Mouse (Mus musculus) cortical plate, adult 2 months (tissue): ENCODE data around the gene Gm17545. TPM values are rescaled to one million over a fixed set of nuclear protein-coding genes. Genes with fewer than 3 reads are reported as not detected.

Experiments used
- H3K27ac ChIP-seq: fragments of 200-500 bp; 2 replicates; pipeline ENCODE4 v1.5.1; 2012; ENCODE audit warnings: low read length, control low read depth, inconsistent platforms; ENCODE audit not compliant: insufficient read depth
- H3K4me1 ChIP-seq: fragments of 200-500 bp; 2 replicates; pipeline ENCODE4 v1.6.1; 2011; ENCODE audit warnings: low read length; ENCODE audit not compliant: control insufficient read depth, insufficient read depth
- H3K4me3 ChIP-seq: fragments of 200-500 bp; 2 replicates; pipeline ENCODE4 v1.5.1; 2011; ENCODE audit warnings: mild to moderate bottlenecking, low read length, control low read depth; ENCODE audit not compliant: insufficient read depth
- CTCF ChIP-seq: fragments of 200-500 bp; IDR thresholded peaks from 2 replicates; pipeline ENCODE4 v1.5.1; 2011; ENCODE audit warnings: mild to moderate bottlenecking, control low read depth, low read length; ENCODE audit not compliant: insufficient read depth; ENCODE audit errors: extremely low read depth
- POLR2A ChIP-seq: fragments of 200-500 bp; IDR thresholded peaks from 2 replicates; pipeline ENCODE4 v1.6.1; 2011; ENCODE audit warnings: mild to moderate bottlenecking, low read length, control low read depth; ENCODE audit not compliant: insufficient read depth; ENCODE audit errors: extremely low read depth
- polyA plus RNA-seq: library from polyadenylated mRNA; depleted of rRNA; stranded (reverse); fragments of >200 nt; gene quantifications from 2 replicates; pipeline ENCODE4 v1.2.3, GENCODE M21; 2012

Gene Gm17545
- polyA plus RNA-seq, 1 experiment, result not detected

DNA sequence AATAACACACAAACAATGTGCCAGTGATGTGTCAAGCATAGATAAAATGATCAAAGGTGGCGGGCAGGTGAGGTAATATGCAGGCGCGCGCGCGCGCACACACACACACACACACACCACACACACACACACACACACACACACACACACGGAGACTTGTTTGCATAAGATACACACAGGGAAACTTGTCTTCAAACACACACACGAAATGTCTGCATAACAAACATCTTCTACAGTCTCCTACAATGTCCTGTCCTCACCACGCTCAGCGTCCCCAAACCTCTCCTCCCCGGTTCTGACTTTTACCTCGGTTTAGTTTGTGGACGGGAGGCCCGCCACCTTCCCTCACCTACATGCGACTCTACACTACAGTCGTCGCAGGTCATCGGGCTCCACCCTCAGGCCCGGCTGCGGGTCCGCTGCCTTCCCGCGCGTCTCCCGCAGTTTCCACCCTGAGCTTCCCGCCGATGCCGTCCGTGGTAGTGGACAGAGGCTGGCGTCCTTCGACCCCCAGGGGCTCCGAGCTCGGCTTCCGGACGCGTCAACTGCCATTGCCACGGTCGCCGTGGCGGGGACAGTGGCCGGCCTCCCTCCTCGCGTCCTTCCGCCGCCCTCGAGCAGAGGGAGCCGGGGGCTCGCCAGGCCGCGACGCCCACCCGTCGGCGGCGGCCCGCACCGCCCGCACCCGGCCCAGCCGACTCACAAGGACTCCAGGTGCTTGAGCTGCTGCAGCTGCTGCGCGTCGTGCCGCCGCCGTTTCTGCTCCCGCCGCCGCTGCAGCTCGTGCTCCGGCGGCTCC is 13.5 kb downstream of the Gm17545 start:
- H3K4me3 ChIP-seq, result peak overlapping the region; percentile 78
- TF ChIP-seq POLR2A, result no peak
- TF ChIP-seq CTCF, result no peak
- peak overlapping the region; percentile 96 for H3K27ac ChIP-seq
- H3K4me1 ChIP-seq, result 0 out of 2 replicates have a peak, but pooled peaks cover 1% of the 10 kb centered on the region

DNA sequence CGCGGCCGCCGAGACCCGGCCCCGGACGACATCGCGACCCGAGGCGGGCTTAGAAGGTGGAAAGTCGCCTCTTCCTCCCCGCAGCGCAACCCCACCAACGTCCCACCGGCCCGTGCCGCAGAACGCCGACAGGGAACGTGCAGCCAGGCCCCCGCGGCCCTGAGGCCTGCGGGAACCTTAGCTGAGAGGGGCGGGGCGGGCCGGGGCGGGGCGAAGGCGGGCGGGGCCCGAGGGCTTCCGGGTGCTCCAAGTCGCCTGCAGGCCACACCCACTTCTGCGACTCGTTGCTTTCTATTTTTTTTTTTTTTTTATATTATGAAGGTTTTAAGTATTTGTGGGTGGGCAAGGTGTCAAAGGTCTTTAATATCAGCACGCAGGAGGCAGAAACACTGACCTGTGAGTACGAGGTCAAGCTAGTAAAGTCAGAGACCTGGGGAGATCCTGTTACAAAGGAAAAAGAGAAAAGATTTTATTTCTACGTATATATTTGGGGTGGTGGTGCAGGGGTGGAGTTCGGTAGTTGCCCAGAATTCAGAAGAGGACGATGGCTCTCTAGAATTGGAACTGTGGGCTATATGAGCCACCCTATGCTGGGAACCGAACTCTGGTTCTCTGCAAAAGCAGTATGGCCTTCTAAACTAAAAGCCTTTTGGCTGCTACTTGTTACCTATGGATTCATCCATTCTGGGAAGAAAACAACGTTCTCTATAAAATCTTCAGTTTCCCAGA is 14.2 kb downstream of the Gm17545 start:
- peak overlapping the region; percentile 78 for H3K4me3 ChIP-seq
- TF ChIP-seq CTCF, result no peak
- TF ChIP-seq POLR2A, result peak; percentile 68; the same call in 1 of the 2 replicates
- 0 out of 2 replicates have a peak, but pooled peaks cover 1% of the 10 kb centered on the region for H3K4me1 ChIP-seq
- H3K27ac ChIP-seq, result peak overlapping the region; percentile 96

DNA sequence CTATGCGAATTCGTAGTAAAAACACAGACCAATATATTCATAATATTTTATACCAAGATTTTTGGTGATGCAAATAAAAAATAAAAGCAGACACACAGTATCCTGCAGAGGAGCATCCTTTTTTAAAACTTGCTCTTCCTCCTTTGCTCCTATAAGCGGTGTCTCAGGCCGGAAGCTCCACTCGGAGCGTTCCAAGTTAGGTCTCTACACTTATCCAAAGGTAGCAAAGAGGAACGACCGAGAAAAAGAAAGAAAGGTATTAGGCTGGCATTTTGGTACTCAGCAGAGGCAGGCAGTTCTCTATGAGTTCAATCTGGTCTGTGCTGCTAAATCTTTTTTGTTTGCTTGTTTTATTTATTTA is 14.8 kb downstream of the Gm17545 start:
- no peak for TF ChIP-seq CTCF
- Histone ChIP-seq H3K4me1 (0 out of 2 replicates have a peak, but pooled peaks cover 1% of the 10 kb centered on the region), H3K4me3 (no peak overlapping the region; the same call in 1 of the 2 replicates), H3K27ac (no peak overlapping the region)

DNA sequence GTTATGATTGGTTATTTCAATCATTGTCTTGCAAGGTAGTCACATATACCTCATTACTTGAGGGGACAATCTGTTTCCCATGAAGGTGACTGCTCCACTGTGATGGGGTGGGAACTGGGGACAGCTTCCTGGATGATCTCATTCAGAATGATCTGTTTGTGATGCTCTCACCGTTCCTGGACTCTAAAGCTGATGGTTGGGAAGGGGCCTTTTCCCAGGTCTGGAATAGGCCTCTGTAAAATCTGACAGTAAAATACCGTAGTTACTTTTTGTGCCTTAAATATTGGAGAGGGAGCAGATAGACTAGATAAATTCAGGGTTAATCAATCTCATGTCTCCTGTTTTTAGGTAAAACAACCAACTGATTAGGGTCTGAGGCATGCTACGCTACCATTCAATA is 15.6 kb downstream of the Gm17545 start, which contains the start of gene Rp9:
Gene Rp9, minus strand, starts transcription at position 101 of the 400 bp plus-strand sequence.
- Histone ChIP-seq H3K4me3 (peak within 1 kb of the TSS; percentile 78), H3K27ac (no peak within 1 kb of the TSS), H3K4me1 (0 out of 2 replicates have a peak, but pooled peaks cover 1% of the 10 kb centered on the region)
- no peak for TF ChIP-seq POLR2A
- TF ChIP-seq CTCF, result no peak

DNA sequence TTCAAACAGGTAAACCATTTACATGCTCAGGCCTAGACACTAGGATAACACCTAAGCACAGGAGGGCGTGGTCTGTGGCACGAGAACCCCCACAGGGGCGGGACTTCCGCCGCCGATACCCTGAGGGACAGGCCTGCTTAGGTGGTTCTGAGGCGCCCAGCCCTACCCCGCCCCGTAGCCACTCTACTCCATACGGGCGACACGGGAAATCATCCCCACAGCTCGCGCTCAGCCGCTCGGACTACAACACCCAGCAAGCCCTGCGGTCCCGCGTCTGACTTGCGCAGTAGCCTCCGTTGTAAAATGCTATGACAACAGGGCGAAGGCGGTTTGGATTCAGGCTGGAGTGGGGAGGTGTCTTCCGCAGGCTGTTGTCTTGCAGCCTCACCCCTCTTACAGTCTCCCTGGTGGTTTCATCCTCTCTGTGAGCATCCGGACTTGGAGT is 21.4 kb downstream of the Gm17545 start, which contains the start of gene Bbs9:
Gene Bbs9, plus strand, starts transcription at position 292 of the 445 bp plus-strand sequence.
- Histone ChIP-seq H3K4me1 (peaks cover 2% of the 10 kb centered on the region), H3K27ac (no peak within 1 kb of the TSS), H3K4me3 (peak within 1 kb of the TSS; percentile 63)
- TF ChIP-seq CTCF, result no peak
- peak; percentile 87 for TF ChIP-seq POLR2A

DNA sequence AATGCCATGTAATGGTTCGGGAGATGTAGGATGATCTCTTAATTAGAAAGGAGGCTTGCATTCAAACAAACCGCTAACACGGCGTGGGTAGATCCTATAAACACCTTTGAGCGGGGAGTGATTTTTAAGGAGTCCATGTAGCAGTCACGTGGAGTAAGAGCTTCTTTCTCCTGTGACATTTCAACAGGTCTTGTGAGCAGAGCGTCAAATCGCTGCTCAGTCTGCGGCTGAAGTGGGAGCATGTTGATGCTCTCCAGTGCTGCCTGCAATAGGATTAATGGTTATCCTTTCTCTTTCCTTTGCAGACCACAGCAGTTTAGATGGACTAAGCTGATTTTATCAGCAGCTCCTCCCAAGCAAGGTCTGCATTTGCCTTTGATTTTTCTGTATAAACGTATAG is 22.2 kb downstream of the Gm17545 start:
- Histone ChIP-seq H3K4me1 (peaks cover 2% of the 10 kb centered on the region), H3K4me3 (peak overlapping the region; percentile 63), H3K27ac (no peak overlapping the region)
- TF ChIP-seq POLR2A (no peak), CTCF (no peak)

DNA sequence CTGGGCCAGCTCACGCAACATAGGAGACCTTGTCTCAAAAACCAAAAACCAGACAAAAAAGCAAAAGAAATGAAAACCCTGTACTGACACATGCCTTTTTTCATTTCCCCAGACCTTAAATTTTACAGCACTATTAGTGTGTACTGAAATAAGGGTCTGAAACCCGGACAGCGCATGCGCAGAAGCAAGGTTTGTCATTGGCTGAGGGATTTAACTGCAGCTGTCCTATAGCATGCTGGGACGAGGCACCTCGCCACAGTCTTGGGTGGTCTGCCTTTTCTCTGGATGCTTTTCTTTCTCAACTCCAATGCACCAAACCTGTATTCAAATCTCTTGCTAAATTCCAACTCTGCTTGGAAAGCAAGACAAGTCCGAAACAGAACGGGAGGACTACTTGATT is 24.9 kb downstream of the Gm17545 start:
- H3K27ac ChIP-seq, result no peak overlapping the region
- TF ChIP-seq CTCF (no peak), POLR2A (no peak)
- H3K4me1 ChIP-seq, result peaks cover 2% of the 10 kb centered on the region
- H3K4me3 ChIP-seq, result no peak overlapping the region

DNA sequence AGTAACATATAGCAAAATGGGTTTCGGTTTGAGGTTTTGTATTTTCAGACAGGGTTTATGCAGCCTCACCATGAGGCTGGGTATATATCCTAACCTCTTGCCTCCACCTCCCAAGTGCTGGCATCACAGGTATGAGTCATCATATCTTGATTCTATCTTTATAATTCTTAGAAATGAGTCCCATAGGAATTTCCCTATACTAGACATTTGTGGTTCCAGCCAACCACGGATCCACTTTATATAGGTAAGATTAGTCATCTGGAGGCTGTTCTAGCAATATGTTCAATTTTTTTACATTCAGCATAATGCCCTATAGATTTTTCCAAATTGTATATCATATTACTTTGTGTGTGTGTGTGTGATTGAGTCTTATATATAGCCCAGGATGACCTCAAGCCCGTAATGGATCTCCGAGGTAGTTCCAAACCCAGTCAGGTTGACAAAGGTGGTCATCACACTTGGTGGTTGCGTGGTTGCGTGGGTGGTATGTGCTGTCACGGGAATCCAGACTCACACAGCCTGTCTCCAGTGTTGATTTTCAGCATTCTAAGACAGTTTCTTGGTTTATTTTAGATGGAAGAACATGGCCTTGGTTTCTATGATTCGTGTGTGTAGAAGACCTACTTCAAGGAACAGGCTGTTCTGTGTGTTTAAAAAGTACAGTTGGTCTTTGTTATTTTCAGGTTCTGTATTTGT is 29.9 kb downstream of the Gm17545 start:
- Histone ChIP-seq H3K27ac (no peak overlapping the region), H3K4me1 (no peaks in the 10 kb centered on the region), H3K4me3 (no peak overlapping the region)
- TF ChIP-seq POLR2A, result no peak
- no peak for TF ChIP-seq CTCF

DNA sequence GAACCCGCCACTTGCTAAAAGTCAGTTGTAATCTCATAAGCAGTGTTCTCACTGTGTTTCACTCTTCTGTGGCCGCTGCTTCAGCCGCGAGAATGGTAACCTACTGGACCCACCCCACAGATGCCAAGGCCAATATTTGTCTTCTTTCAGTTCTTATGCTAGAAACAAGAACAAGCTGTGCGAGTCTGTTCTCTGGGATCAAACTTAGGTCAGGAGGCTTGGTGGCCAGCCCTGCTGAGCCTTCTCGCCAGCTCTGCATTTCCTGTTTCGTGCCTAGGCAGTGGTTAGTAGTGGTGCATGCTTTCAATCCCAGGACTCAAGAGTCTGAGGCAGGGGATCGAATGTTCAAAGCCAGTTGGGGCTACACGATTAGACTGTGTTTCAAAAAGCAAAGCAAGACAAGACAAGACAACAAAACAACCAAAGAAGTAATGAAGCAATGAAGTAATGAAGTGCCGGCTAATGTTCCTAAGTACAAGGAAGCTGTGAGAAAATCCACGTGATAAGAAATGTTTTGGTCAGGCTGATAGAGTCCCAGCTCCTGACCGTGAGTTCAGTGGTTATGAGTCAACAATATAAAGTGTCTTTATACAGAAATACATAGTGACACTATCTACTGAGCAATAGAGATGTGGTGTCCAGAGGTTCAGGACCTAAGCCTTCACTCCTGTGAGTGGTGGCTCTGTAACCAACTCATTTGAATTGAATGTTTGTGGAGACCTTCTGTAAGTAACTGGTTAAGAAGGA is 30.6 kb downstream of the Gm17545 start:
- no peak overlapping the region for H3K27ac ChIP-seq
- no peaks in the 10 kb centered on the region for H3K4me1 ChIP-seq
- H3K4me3 ChIP-seq, result no peak overlapping the region
- TF ChIP-seq POLR2A, result no peak
- TF ChIP-seq CTCF, result no peak
